Mouse (Mus musculus): ENCODE data around the gene Fam172a.

DNA sequence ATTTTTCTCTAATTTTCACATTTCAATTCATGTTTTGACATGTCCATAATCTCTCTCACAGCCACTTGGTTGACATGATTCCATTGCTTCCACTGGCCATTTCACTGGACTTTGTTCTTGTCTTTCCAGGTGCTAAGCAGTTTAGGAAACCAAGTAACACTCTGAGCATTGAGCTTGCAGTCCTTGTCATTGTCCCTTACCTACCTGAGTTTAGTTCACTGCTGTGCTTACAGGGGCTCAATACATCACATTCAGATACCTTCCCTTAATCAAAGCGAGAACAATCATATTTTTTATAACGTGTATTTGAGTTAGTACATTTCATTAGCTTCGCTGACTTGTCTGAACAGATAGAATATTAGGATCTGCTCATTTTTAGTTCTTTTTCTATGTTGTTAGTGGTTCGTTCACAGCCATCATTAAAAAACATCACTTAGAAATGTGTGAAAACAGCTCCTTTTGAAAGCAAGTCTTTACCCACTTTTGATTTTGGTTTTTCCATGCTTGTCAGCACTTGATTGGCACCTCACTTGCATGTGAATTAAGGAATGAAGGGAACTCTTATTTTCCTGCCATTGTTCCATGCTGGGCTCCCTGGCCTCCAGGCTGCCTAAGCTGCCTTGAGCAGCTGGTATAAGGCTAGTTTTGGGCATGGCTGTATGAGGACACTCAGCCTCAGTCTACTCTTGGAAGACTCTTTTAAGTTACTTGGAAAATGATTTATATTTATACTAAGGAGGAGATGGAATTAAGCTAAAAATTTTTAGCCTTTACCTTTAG, 257.9 kb downstream of the Fam172a start:
- TF ChIP-seq POLR2A (IDR thresholded peaks at IDR 0.05; ENCODE audit: low read depth, low read length) = no peak
- no peak for TF ChIP-seq CTCF (IDR thresholded peaks at IDR 0.05; ENCODE audit: extremely low read depth, insufficient read length, insufficient replicate concordance, low read depth, low read length)

Measured in small intestine, adult 2 months (tissue).